Mouse (Mus musculus) left cerebral cortex, postnatal 36 days (tissue): ENCODE results near the gene Olfr376. TPM values are rescaled to one million over a fixed set of nuclear protein-coding genes. Genes with fewer than 3 reads are reported as not detected.

Experiments used
- DNase-seq, 2 experiments: peaks; one replicate each; pipeline ENCODE4 v3.0.0; 2021 to 2022; ENCODE audit warnings: low spot score in 2 of 2, mixed read lengths in 1 of 2
- intact Hi-C: fragments of 180-260 bp; cut with DNase I; formaldehyde crosslinking; loops from one replicate; pipeline ENCODE4 v1.15.1; 2025
- total RNA-seq, 2 experiments: library from RNA; stranded (reverse); gene quantifications; 2 replicates each; pipeline ENCODE4 v1.2.3; 2021

The Olfr376 gene
- total RNA-seq = not detected

GRCm38 (mm10) chr11:73370946-73371345, at the start of gene Olfr376:
Olfr376 (plus strand) TSS chr11:73371246.
- DNase-seq = no peak
- intact Hi-C loops = no loop called here

- intact Hi-C loops = no loop called here
- DNase-seq = no peak
Measured at GRCm38 (mm10) chr11:73323906-73324830, 46.9 kb upstream of the Olfr376 start.

GRCm38 (mm10) chr11:73326485-73326886, 44.6 kb upstream of the Olfr376 start:
- intact Hi-C loops = no loop called here
- no peak for DNase-seq

DNA sequence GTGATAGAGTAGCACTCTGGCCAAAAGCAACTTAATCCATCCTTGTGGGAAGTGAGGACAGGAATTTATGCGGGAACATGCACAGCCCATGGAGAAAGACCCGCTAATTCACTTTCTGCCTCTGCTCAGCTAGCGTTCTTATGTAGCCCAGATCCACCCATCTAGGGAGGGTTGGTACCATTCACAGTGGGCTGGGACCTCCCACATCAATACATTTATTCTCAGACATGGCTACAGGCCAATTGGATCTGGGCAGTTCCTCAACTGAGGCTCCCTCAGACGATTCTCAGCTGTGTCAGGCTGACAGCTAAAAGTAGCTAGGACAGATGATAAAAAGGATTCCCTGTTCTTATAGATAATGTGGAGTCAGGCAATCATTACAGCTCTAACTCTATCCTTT, 43.7 kb upstream of the Olfr376 start:
- intact Hi-C loops = no loop called here
- DNase-seq = peak in 1 of 2 experiments; percentile 9

GRCm38 (mm10) chr11:73329442-73329841, 41.6 kb upstream of the Olfr376 start, which contains the start of the genes Aspa, Gm49340 and Spata22:
Aspa (minus strand) TSS chr11:73329596.
Gm49340 (plus strand) TSS chr11:73329741.
Spata22 (plus strand) TSS chr11:73329741.
- intact Hi-C loops = no loop called here
- DNase-seq = no peak

GRCm38 (mm10) chr11:73333357-73333756, 37.7 kb upstream of the Olfr376 start:
- no peak for DNase-seq
- intact Hi-C loops = no loop called here

DNA sequence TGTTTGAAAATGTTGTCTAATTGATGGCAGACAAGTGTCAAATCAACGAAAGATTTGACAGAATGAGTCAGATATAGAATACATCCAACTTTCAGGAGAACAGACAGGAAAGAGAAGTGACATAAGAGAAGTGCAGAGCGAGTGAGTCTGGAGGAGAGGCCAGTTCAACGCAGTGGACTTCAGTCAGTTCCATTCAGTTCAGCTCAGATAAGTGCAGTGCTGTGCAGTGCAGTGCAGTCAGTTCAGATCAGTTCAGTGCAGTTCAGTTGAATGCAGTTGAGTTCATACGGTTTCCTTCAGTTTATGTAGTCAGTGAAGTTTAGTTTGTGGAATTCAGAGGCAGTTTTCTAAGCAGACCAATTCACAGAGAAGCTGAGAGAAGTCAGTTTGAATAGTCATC, 34.1 kb upstream of the Olfr376 start:
- intact Hi-C loops = no loop called here
- no peak for DNase-seq

GRCm38 (mm10) chr11:73350483-73350882, 20.6 kb upstream of the Olfr376 start, which contains the start of gene Olfr20:
Olfr20 (plus strand) TSS chr11:73350783.
- intact Hi-C loops = no loop called here
- DNase-seq = no peak

DNA sequence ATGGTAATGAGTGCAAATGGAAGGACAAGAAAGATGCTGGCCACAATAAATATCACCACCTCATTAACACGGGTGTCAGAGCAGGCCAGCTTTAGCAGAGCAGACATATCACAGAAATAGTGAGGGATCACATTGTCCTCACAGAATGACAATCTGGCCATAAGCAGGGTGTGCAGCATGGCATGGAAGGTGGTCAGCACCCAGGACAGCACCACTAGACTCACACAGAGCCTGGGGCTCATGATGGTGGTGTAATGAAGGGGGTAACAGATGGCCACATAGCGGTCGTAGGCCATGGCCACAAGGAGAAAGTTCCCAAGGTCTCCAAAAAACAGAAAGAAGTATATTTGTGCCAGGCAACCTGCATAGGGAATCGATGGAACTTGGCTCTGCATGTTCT, 24.3 kb downstream of the Olfr376 start:
- DNase-seq = no peak
- intact Hi-C loops = no loop called here

DNA sequence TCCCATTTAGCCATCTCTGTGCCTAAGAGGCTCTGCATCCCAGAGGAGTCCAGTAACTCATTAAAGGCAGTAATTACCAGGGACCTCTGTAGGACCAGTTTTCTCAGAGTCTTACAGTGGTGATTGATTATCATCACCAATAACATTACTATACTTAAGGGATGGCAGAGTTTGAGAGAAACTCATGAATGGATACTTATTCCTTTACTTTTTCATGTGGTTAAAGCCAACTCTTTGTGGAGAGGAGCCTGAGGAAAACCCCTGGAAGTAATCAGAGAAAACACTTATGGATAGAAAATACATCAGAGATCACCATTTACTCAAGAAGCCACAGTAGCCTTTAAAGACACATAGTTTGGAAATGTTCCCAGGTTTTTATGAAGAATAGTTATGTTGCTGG, 28.5 kb downstream of the Olfr376 start, which contains the start of gene Olfr1:
Gene Olfr1, minus strand, starts transcription at position 101 of the 400 bp plus-strand sequence.
- intact Hi-C loops = no loop called here
- no peak for DNase-seq

Other genes starting within 250 kb of the Olfr376 start
- gene Haspin, start 233.0 kb upstream of the Olfr376 start, total RNA-seq = under 1 TPM; 0.18 to 0.25 TPM
- under 1 TPM; 0.54 to 0.72 TPM for gene P2rx5, start 210.8 kb upstream of the Olfr376 start, total RNA-seq
- 10 to 100 TPM; 54.4 to 58.8 TPM for gene Emc6, start 194.2 kb upstream of the Olfr376 start, total RNA-seq
- gene Tax1bp3, start 194.2 kb upstream of the Olfr376 start, total RNA-seq = 1 to 10 TPM; 6.9 to 9.3 TPM
- gene Ctns, start 172.2 kb upstream of the Olfr376 start, total RNA-seq = 10 to 100 TPM; 15.4 to 24.9 TPM
- gene Shpk, start 171.8 kb upstream of the Olfr376 start, total RNA-seq = 1 to 10 TPM; 3.1 TPM
- gene Trpv1, start 137.0 kb upstream of the Olfr376 start, total RNA-seq = not detected
- gene Trpv3, start 103.9 kb upstream of the Olfr376 start, total RNA-seq = under 1 TPM; 0.35 to 0.39 TPM
- gene Aspa, start 41.6 kb upstream of the Olfr376 start, total RNA-seq = 10 to 100 TPM; 12.0 to 17.3 TPM
- not detected for gene Gm49340, start 41.5 kb upstream of the Olfr376 start, total RNA-seq
- gene Spata22, start 41.5 kb upstream of the Olfr376 start, total RNA-seq = not detected
- gene Olfr20, start 20.5 kb upstream of the Olfr376 start, total RNA-seq = not detected
- gene Olfr1, start 28.4 kb downstream of the Olfr376 start, total RNA-seq = not detected
- gene Olfr378, start 57.2 kb downstream of the Olfr376 start, total RNA-seq = not detected
- gene Olfr380, start 86.3 kb downstream of the Olfr376 start, total RNA-seq = not detected
- gene Olfr381, start 120.4 kb downstream of the Olfr376 start, total RNA-seq = not detected
- not detected for gene Olfr382, start 146.0 kb downstream of the Olfr376 start, total RNA-seq
- not detected for gene Olfr385, start 221.8 kb downstream of the Olfr376 start, total RNA-seq
- gene Olfr384, start 227.3 kb downstream of the Olfr376 start, total RNA-seq = not detected